Mouse (Mus musculus) layer of hippocampus, postnatal 25 days (tissue): ENCODE measurements around the gene Lzts2. TPM values are rescaled to one million over a fixed set of nuclear protein-coding genes. Genes with fewer than 3 reads are reported as not detected.

Experiments used
- DNase-seq, 2 experiments: peaks; one replicate each; pipeline ENCODE4 v3.0.0; 2022; ENCODE audit warnings: mixed read lengths in 2 of 2, low spot score in 1 of 2; ENCODE audit errors: extremely low spot score in 1 of 2
- total RNA-seq, 2 experiments: library from RNA; stranded (reverse); gene quantifications; 2 replicates each; pipeline ENCODE4 v1.2.3; 2021

Gene Lzts2
- total RNA-seq, 2 experiments from 2014 or later, result 27.3 to 29.3 TPM

DNA sequence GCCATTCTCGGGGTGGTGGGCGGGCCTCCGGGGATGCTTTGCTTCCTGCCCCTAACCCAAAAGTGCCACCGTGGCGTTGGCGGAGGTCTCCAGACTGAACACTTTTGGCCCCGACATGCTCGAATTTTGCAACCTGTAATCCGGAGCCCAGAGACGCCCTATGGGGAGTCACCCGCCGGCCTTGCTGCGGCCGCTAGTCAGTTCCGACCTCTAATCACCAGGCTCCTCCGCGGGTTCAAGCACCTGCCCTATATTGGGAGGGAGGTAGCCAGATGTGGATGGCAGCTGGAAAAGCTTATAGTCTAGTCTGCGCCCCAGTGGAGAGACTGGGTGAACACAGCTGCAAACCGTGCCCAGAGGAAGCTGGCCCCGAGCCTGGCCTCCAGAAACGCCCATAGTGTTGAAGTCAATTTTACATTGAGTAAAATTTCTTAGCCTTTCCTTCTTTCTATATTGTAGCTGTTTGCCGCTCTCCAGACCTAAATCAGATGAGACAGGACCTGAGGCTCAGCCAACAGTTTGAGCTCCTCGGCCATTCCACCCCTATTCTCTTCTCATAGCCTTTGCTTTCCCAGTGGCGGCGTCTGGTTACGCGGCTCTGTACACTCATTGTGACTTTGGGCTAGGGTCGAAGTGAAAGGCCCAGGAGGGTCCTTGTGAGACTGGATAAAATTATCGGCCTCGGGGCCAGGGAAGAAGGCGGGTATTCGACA, 61.3 kb downstream of the Lzts2 start:
- no peak for DNase-seq

DNA sequence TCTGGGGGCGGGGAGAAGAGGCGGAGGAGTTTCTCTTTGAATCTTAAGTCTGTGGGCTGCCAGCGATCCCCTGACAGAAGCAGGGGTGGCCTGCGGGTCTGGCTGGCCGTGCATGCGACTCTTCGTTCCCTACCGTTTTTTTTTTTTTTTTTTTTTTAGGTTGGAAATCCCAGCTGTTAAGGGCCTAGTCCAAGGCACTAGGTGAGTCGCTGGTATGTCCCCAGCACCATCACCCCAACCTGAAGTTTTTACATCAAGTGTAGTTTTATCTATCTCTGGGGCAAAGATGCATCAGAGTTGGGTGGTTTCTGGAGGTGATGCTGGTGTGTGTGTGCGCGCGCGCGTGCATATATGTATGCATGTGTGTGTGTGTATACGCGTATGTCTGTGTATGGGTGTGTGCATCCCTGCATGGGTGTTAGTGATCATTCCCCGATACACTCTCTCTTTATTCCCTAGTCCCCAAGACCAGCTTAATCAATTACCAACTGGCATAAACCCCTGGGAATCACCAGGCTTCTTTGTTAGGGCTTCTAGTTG, 61.9 kb downstream of the Lzts2 start:
- no peak for DNase-seq

Other genes with a start within 250 kb of the Lzts2 start
- gene Slf2, start 83.3 kb upstream of the Lzts2 start, total RNA-seq, result 10 to 100 TPM; 31.8 to 39.3 TPM
- 10 to 100 TPM; 24.8 to 29.1 TPM for gene Sema4g, start 25.3 kb upstream of the Lzts2 start, total RNA-seq
- 10 to 100 TPM; 15.4 to 15.5 TPM for gene Twnk, start 8.8 kb upstream of the Lzts2 start, total RNA-seq
- gene Mrpl43, start 8.0 kb upstream of the Lzts2 start, total RNA-seq, result 10 to 100 TPM; 43.8 to 45.0 TPM
- gene Pdzd7, start 31.3 kb downstream of the Lzts2 start, total RNA-seq, result 1 to 10 TPM; 1.8 to 2.9 TPM
- gene Sfxn3, start 33.1 kb downstream of the Lzts2 start, total RNA-seq, result 100 to 1,000 TPM in 1 of 2 experiments, 10 to 100 TPM in 1; 89.0 to 105 TPM
- 1 to 10 TPM; 1.2 to 1.7 TPM for gene Kazald1, start 60.8 kb downstream of the Lzts2 start, total RNA-seq
- gene Tlx1, start 136.3 kb downstream of the Lzts2 start, total RNA-seq, result not detected
- gene Lbx1, start 221.4 kb downstream of the Lzts2 start, total RNA-seq, result not detected